Mouse (Mus musculus) layer of hippocampus, adult 9-11 months (tissue): ENCODE results near the gene Egflam.

ENCODE experiments used
- DNase-seq: peaks from one replicate; pipeline ENCODE4 v3.0.0; 2022

Egflam gene

DNA sequence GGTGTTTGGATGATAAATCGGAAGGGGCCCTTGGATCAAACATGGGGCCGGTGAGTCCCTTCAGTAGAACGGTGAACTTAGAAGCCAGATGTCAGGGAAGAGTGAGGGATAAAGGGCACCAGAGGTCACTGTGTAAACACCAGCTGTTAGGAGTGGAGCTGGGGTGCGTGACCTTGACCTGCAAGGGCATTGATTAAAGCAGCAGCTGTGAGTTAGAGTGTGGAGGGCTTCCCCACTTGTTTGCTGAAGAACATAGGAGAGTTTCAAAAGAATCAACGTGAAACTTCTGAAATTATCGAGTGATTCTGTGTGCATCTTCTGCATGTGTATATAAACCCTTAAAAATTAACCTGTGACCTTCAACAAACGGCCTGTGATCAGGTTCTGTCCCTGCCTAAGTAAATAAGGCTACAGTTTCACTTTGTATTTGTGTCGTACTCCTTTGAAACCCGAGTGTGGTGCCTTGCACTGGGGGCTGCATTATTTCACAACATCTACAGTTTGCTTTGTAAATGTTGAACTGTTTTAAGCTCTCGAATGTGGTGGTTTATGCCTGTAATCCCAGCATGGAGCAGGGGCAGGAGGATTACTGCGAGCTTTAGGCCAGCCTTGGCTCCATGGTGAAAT lies 230.2 kb downstream of the Egflam start:
- no peak for DNase-seq

- no peak for DNase-seq
Observed at GRCm38 (mm10) chr15:7167238-7167905, 230.8 kb downstream of the Egflam start.

- DNase-seq = no peak
Observed at GRCm38 (mm10) chr15:7166735-7167134, 231.5 kb downstream of the Egflam start.

DNA sequence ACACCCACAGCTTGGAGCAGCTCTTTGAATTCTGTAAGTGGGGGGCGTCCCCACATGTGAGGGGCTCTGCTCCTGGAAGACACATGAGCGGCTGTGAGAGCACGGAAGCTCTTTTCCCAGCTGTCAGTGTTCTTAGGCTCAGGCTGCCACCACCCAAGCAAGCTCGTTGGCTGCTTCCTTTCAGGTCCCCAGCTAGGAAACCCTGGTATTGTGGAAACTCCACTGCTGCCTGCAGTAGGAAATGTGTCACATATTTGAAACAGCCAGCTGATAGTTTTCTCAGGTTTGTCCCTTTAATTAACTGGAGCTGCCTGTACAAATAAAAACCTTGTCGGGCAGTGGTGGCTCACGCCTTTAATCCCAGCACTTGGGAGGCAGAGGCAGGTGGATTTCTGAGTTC lies 234.3 kb downstream of the Egflam start:
- no peak for DNase-seq

DNA sequence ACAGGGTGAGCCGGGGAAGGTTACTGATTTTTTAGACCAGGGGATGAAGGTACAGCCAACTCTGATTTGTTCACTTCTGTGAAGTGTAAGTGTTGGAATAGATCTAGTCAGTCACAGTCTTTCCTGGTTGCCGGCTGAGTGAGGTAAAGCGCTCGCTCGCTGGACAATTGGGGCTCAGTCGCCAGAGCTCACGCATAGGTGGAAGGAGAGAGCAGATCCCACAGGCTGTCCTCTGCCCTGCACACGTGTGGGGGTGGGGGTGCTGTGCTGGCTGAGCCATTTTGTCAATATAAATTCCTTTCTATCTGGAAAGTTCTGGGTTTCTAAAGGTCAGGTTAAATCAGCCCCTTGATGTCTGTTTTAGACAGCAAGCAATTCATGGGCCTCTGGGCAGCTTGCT lies 237.9 kb downstream of the Egflam start:
- no peak for DNase-seq

DNA sequence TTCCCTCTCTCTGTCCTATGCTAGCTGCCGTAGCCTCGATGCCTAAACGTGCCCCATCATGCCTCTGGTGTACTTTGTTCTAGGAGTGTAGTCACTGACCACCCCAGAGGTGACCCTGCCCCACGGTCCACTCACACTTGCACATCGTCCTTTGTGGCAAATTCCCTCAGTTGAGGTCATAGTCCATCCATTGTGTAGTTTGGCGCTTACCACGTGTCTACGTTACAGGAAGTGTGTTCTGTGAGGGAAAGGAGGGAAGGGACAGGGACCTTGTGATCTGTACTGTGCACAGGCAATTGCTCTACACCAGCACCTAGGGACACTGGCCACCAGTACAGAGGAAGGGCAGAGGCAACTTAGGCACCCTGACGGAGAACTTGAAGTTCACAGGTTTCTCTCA lies 238.3 kb downstream of the Egflam start:
- DNase-seq = no peak

- no peak for DNase-seq
Observed at GRCm38 (mm10) chr15:7157658-7158057, 240.5 kb downstream of the Egflam start.
